Mouse (Mus musculus): ENCODE measurements around the gene Atp1a3. TPM values are rescaled to one million over a fixed set of nuclear protein-coding genes. Genes with fewer than 3 reads are reported as not detected.
A peak's percentile ranks its signal among the peaks of the same experiment; 100 is the strongest.

Atp1a3 gene
- polyA plus RNA-seq, 1 experiment: 9.4 TPM

- no peak within 1 kb of the TSS for H3K27ac ChIP-seq (ENCODE audit: insufficient read depth, low read length)
- TF ChIP-seq POLR2A (IDR thresholded peaks at IDR 0.05; ENCODE audit: insufficient read depth, low read length) (peak; percentile 56), CTCF (IDR thresholded peaks at IDR 0.05; ENCODE audit: low read depth, low read length) (peak; percentile 28), EP300 (IDR thresholded peaks at IDR 0.05; ENCODE audit: insufficient read depth, low read depth, low read length) (no peak)
- H3K9ac ChIP-seq (ENCODE audit: low read depth, poor library complexity, severe bottlenecking): peak within 1 kb of the TSS; percentile 63
- H3K27me3 ChIP-seq (ENCODE audit: control insufficient read depth, insufficient read depth, low read length, poor library complexity, severe bottlenecking): no peaks in the 10 kb centered on the region
- no peaks in the 10 kb centered on the region for H3K9me3 ChIP-seq (replicated peaks; ENCODE audit: control insufficient read depth, insufficient read depth, low read length, poor library complexity, severe bottlenecking)
- H3K4me3 ChIP-seq (ENCODE audit: low read depth, low read length): peak within 1 kb of the TSS; percentile 95
- peaks cover 3% of the 10 kb centered on the region for H3K4me1 ChIP-seq (ENCODE audit: control insufficient read depth, insufficient read depth, low read length)
- H3K36me3 ChIP-seq (ENCODE audit: control insufficient read depth, insufficient read depth, low read length, poor library complexity, severe bottlenecking): no peaks in the 10 kb centered on the region
These were observed 33.5 kb downstream of the Atp1a3 start, which contains the start of gene Rabac1 for GRCm38 (mm10) chr7:24971972-24972893. Gene Rabac1, minus strand, starts transcription at chr7:24972754.

GRCm38 (mm10) chr7:24971261-24971971 is 34.3 kb downstream of the Atp1a3 start:
- H3K9me3 ChIP-seq (replicated peaks; ENCODE audit: control insufficient read depth, insufficient read depth, low read length, poor library complexity, severe bottlenecking): no peaks in the 10 kb centered on the region
- peak overlapping the region; percentile 95 for H3K4me3 ChIP-seq (ENCODE audit: low read depth, low read length)
- no peak overlapping the region for H3K27ac ChIP-seq (ENCODE audit: insufficient read depth, low read length)
- H3K4me1 ChIP-seq (ENCODE audit: control insufficient read depth, insufficient read depth, low read length): peaks cover 3% of the 10 kb centered on the region
- H3K36me3 ChIP-seq (ENCODE audit: control insufficient read depth, insufficient read depth, low read length, poor library complexity, severe bottlenecking): no peaks in the 10 kb centered on the region
- no peak overlapping the region for H3K9ac ChIP-seq (ENCODE audit: low read depth, poor library complexity, severe bottlenecking)
- TF ChIP-seq CTCF (IDR thresholded peaks at IDR 0.05; ENCODE audit: low read depth, low read length) (peak; percentile 78), EP300 (IDR thresholded peaks at IDR 0.05; ENCODE audit: insufficient read depth, low read depth, low read length) (no peak), POLR2A (IDR thresholded peaks at IDR 0.05; ENCODE audit: insufficient read depth, low read length) (no peak)
- H3K27me3 ChIP-seq (ENCODE audit: control insufficient read depth, insufficient read depth, low read length, poor library complexity, severe bottlenecking): no peaks in the 10 kb centered on the region

DNA sequence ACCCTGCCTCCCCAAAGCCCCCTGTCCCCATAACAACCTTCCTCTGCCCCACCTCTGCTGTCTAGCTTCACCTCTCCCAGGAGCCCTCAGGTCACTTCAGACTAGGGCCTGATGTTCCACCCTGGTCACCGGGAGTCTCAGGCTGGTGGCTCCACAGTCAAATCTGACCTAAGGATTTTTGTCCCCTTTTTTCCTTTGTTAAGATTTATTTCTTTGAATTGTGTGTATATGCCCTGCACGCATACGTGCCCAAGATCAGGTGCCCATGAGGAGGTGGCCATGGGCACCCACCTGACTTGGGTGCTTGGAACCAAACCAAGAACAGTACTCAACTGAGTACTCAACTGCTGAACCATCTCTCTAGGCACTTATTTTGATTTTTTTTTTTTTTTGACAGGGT is 35.4 kb downstream of the Atp1a3 start:
- no peaks in the 10 kb centered on the region for H3K27me3 ChIP-seq (ENCODE audit: control insufficient read depth, insufficient read depth, low read length, poor library complexity, severe bottlenecking)
- no peak overlapping the region for H3K4me3 ChIP-seq (ENCODE audit: low read depth, low read length)
- no peak overlapping the region for H3K9ac ChIP-seq (ENCODE audit: low read depth, poor library complexity, severe bottlenecking)
- H3K4me1 ChIP-seq (ENCODE audit: control insufficient read depth, insufficient read depth, low read length): peaks cover 3% of the 10 kb centered on the region
- H3K36me3 ChIP-seq (ENCODE audit: control insufficient read depth, insufficient read depth, low read length, poor library complexity, severe bottlenecking): no peaks in the 10 kb centered on the region
- H3K27ac ChIP-seq (ENCODE audit: insufficient read depth, low read length): no peak overlapping the region
- no peak for TF ChIP-seq POLR2A (IDR thresholded peaks at IDR 0.05; ENCODE audit: insufficient read depth, low read length)
- TF ChIP-seq EP300 (IDR thresholded peaks at IDR 0.05; ENCODE audit: insufficient read depth, low read depth, low read length): no peak
- no peak for TF ChIP-seq CTCF (IDR thresholded peaks at IDR 0.05; ENCODE audit: low read depth, low read length)
- H3K9me3 ChIP-seq (replicated peaks; ENCODE audit: control insufficient read depth, insufficient read depth, low read length, poor library complexity, severe bottlenecking): no peaks in the 10 kb centered on the region

DNA sequence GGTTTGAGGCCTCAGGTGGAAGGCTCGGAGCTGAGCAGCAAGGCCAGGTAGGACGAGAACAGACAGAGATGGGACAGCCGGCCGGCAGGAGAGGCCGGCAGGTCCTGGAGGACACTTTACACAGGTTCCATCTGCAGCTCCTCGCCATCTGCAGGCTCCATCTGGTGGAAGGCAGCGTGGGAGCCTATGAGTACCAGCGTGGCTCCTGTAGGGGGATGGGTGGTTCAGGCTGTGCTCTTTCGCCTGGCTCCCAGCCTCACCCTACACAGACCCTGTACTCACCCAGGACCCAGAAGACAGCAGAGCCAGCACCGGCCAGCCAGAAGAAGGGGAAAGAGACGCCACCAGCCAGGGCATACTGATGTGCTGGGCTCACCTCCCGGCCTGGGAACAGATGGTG is 36.0 kb downstream of the Atp1a3 start:
- H3K36me3 ChIP-seq (ENCODE audit: control insufficient read depth, insufficient read depth, low read length, poor library complexity, severe bottlenecking): no peaks in the 10 kb centered on the region
- no peak overlapping the region for H3K9ac ChIP-seq (ENCODE audit: low read depth, poor library complexity, severe bottlenecking)
- no peak for TF ChIP-seq POLR2A (IDR thresholded peaks at IDR 0.05; ENCODE audit: insufficient read depth, low read length)
- no peak for TF ChIP-seq CTCF (IDR thresholded peaks at IDR 0.05; ENCODE audit: low read depth, low read length)
- TF ChIP-seq EP300 (IDR thresholded peaks at IDR 0.05; ENCODE audit: insufficient read depth, low read depth, low read length): no peak

GRCm38 (mm10) chr7:24968463-24968862 is 37.3 kb downstream of the Atp1a3 start:
- Histone ChIP-seq H3K27me3 (ENCODE audit: control insufficient read depth, insufficient read depth, low read length, poor library complexity, severe bottlenecking) (no peaks in the 10 kb centered on the region), H3K4me3 (ENCODE audit: low read depth, low read length) (no peak overlapping the region), H3K36me3 (ENCODE audit: control insufficient read depth, insufficient read depth, low read length, poor library complexity, severe bottlenecking) (no peaks in the 10 kb centered on the region), H3K27ac (ENCODE audit: insufficient read depth, low read length) (no peak overlapping the region), H3K9ac (ENCODE audit: low read depth, poor library complexity, severe bottlenecking) (no peak overlapping the region), H3K4me1 (ENCODE audit: control insufficient read depth, insufficient read depth, low read length) (no peaks in the 10 kb centered on the region), H3K9me3 (replicated peaks; ENCODE audit: control insufficient read depth, insufficient read depth, low read length, poor library complexity, severe bottlenecking) (no peaks in the 10 kb centered on the region)
- TF ChIP-seq EP300 (IDR thresholded peaks at IDR 0.05; ENCODE audit: insufficient read depth, low read depth, low read length) (no peak), POLR2A (IDR thresholded peaks at IDR 0.05; ENCODE audit: insufficient read depth, low read length) (no peak), CTCF (IDR thresholded peaks at IDR 0.05; ENCODE audit: low read depth, low read length) (no peak)

More for the DNA sequence above, 36.0 kb downstream of the Atp1a3 start:
- peaks cover 2% of the 10 kb centered on the region for H3K4me1 ChIP-seq (ENCODE audit: control insufficient read depth, insufficient read depth, low read length)
- H3K27ac ChIP-seq (ENCODE audit: insufficient read depth, low read length): no peak overlapping the region
- H3K27me3 ChIP-seq (ENCODE audit: control insufficient read depth, insufficient read depth, low read length, poor library complexity, severe bottlenecking): no peaks in the 10 kb centered on the region
- no peak overlapping the region for H3K4me3 ChIP-seq (ENCODE audit: low read depth, low read length)
- H3K9me3 ChIP-seq (replicated peaks; ENCODE audit: control insufficient read depth, insufficient read depth, low read length, poor library complexity, severe bottlenecking): no peaks in the 10 kb centered on the region
